Mouse (Mus musculus) midbrain, postnatal 0 days (tissue): ENCODE measurements around the gene Nrxn2. TPM values are rescaled to one million over a fixed set of nuclear protein-coding genes. Genes with fewer than 3 reads are reported as not detected.

ENCODE experiments used
- ATAC-seq: fragments of 200-750 bp; cut with Nextera tagmentation; 2 replicates; pipeline ENCODE4 v1.8.0; 2017; ENCODE audit warnings: moderate number of reproducible peaks, mild to moderate bottlenecking, moderate TSS enrichment, moderate library complexity; ENCODE audit not compliant: low FRiP score
- DNase-seq: peaks from one replicate; pipeline ENCODE4 v3.0.0-alpha.2; 2015; ENCODE audit warnings: low spot score
- H3K27ac ChIP-seq: fragments of 300-500 bp; sonication (generic); 2 replicates; pipeline ENCODE4 v1.5.1; 2014; ENCODE audit warnings: low read depth, mild to moderate bottlenecking, low read length, mixed read lengths
- H3K27me3 ChIP-seq: fragments of 300-500 bp; sonication (generic); 2 replicates; pipeline ENCODE4 v1.6.1; 2014; ENCODE audit warnings: low read length, control low read depth, mixed read lengths; ENCODE audit not compliant: insufficient read depth
- H3K36me3 ChIP-seq: fragments of 300-500 bp; sonication (generic); 2 replicates; pipeline ENCODE4 v1.6.1; 2014; ENCODE audit warnings: low read length, control low read depth, mixed read lengths; ENCODE audit not compliant: insufficient read depth
- H3K4me1 ChIP-seq: fragments of 300-500 bp; sonication (generic); 2 replicates; pipeline ENCODE4 v1.6.1; 2014; ENCODE audit warnings: mild to moderate bottlenecking, control low read depth, antibody characterized with exemption, low read length, mixed read lengths; ENCODE audit not compliant: insufficient read depth
- H3K4me2 ChIP-seq: fragments of 300-500 bp; sonication (generic); 2 replicates; pipeline ENCODE4 v1.6.1; 2014; ENCODE audit warnings: low read depth, mild to moderate bottlenecking, low read length, mixed read lengths; ENCODE audit not compliant: poor library complexity, severe bottlenecking
- H3K4me3 ChIP-seq: fragments of 300-500 bp; sonication (generic); 2 replicates; pipeline ENCODE4 v1.5.1; 2014; ENCODE audit warnings: low read depth, mild to moderate bottlenecking, low read length, moderate library complexity
- H3K9ac ChIP-seq: fragments of 300-500 bp; sonication (generic); replicated peaks from 2 replicates; pipeline ENCODE4 v1.6.1; 2014; ENCODE audit warnings: mild to moderate bottlenecking, low read length, moderate library complexity, mixed read lengths; ENCODE audit not compliant: poor library complexity, severe bottlenecking
- H3K9me3 ChIP-seq: fragments of 300-500 bp; sonication (generic); 2 replicates; pipeline ENCODE4 v1.6.1; 2016; ENCODE audit warnings: low read length, control low read depth
- CTCF ChIP-seq: IDR thresholded peaks from 2 replicates; pipeline ENCODE4 v1.5.1; 2016; ENCODE audit warnings: antibody characterized with exemption, mild to moderate bottlenecking
- WGBS: fragments of 180-500 bp; shearing (Covaris S2); extraction: QIAGEN DNeasy Blood & Tissue Kit; methylation state at CpG from one replicate; pipeline ENCODE4 v1.1.7; 2014; 5-methylcytosine and 5-hydroxymethylcytosine counted together
- polyA plus RNA-seq: library from polyadenylated mRNA; unstranded; fragments of >200 nt; fragmentation: Nextera tagmentation; extraction: Ambion mirVana; gene quantifications from 2 replicates; pipeline ENCODE4 v1.2.1, GENCODE M21; 2015
- total RNA-seq: library from RNA; depleted of rRNA; stranded (reverse); fragments of >200 nt; gene quantifications from 2 replicates; pipeline ENCODE4 v1.2.3, GENCODE M21; 2014

Nrxn2 gene
- total and polyA plus RNA-seq, 2 experiments from 2014 or later: 75.7 to 382 TPM

- Histone ChIP-seq H3K9ac (peak overlapping the region; percentile 46; the same call in 1 of the 2 replicates), H3K4me2 (peak overlapping the region; percentile 18; the same call in 1 of the 2 replicates)
- WGBS: 46% methylated on average over 8 of the region's 8 CpGs
These were observed 34.8 kb downstream of the Nrxn2 start for GRCm38 (mm10) chr19:6453349-6453748.

GRCm38 (mm10) chr19:6454041-6454720, 35.6 kb downstream of the Nrxn2 start:
- Histone ChIP-seq H3K4me2 (no peak overlapping the region), H3K27ac (peak overlapping the region; percentile 83), H3K36me3 (peaks cover 32% of the 10 kb centered on the region), H3K4me1 (peaks cover 23% of the 10 kb centered on the region), H3K9me3 (no peaks in the 10 kb centered on the region), H3K27me3 (no peaks in the 10 kb centered on the region), H3K4me3 (no peak overlapping the region), H3K9ac (no peak overlapping the region)
- ATAC-seq: no peak
- DNase-seq: no peak
- TF ChIP-seq CTCF: no peak
- WGBS: 67% methylated on average over 10 of the region's 10 CpGs

More at GRCm38 (mm10) chr19:6453349-6453748, 34.8 kb downstream of the Nrxn2 start:
- ATAC-seq (peak; percentile 29), DNase-seq (peak; percentile 79)
- Histone ChIP-seq H3K27me3 (no peaks in the 10 kb centered on the region), H3K36me3 (peaks cover 23% of the 10 kb centered on the region), H3K27ac (peak overlapping the region; percentile 83), H3K9me3 (no peaks in the 10 kb centered on the region), H3K4me1 (peaks cover 23% of the 10 kb centered on the region), H3K4me3 (no peak overlapping the region)
- no peak for TF ChIP-seq CTCF

DNA sequence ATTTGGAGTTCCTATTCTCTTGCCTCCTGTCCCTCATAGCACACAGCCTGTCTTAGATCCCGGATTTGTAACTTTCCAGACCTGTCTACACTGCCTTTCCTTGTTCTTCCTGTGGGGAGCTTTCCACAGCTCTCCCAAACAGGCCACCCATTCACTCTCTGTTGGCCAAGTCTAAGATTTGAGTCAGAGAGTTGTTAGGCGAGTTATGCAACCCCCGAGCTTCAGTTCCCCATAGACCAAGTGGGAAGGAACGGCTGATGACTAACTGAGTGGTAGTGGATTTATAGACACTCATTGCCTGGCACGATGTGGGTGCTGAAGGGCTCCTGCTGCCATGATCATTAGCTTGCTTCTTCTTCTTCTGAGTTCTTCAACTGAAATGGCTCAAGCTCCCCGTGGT, 41.0 kb downstream of the Nrxn2 start:
- Histone ChIP-seq H3K27ac (no peak overlapping the region), H3K27me3 (no peaks in the 10 kb centered on the region), H3K4me1 (peaks cover 5% of the 10 kb centered on the region; the same call in 1 of the 2 replicates), H3K9me3 (no peaks in the 10 kb centered on the region), H3K4me2 (no peak overlapping the region), H3K4me3 (no peak overlapping the region), H3K36me3 (peaks cover 44% of the 10 kb centered on the region), H3K9ac (no peak overlapping the region)
- WGBS: 89% methylated on average over 6 of the region's 6 CpGs
- DNase-seq: no peak
- ATAC-seq: no peak
- TF ChIP-seq CTCF: no peak

GRCm38 (mm10) chr19:6462841-6463240, 44.3 kb downstream of the Nrxn2 start:
- Histone ChIP-seq H3K36me3 (peaks cover 30% of the 10 kb centered on the region), H3K4me2 (no peak overlapping the region), H3K4me1 (peaks cover 5% of the 10 kb centered on the region; the same call in 1 of the 2 replicates), H3K27ac (0 out of 2 replicates have a peak overlapping the region, but pooled peaks have one; percentile 18), H3K9ac (no peak overlapping the region), H3K9me3 (no peaks in the 10 kb centered on the region), H3K4me3 (no peak overlapping the region), H3K27me3 (no peaks in the 10 kb centered on the region)
- ATAC-seq: no peak
- no peak for TF ChIP-seq CTCF
- 44% methylated on average over 6 of the region's 6 CpGs for WGBS
- DNase-seq: peak; percentile 30

DNA sequence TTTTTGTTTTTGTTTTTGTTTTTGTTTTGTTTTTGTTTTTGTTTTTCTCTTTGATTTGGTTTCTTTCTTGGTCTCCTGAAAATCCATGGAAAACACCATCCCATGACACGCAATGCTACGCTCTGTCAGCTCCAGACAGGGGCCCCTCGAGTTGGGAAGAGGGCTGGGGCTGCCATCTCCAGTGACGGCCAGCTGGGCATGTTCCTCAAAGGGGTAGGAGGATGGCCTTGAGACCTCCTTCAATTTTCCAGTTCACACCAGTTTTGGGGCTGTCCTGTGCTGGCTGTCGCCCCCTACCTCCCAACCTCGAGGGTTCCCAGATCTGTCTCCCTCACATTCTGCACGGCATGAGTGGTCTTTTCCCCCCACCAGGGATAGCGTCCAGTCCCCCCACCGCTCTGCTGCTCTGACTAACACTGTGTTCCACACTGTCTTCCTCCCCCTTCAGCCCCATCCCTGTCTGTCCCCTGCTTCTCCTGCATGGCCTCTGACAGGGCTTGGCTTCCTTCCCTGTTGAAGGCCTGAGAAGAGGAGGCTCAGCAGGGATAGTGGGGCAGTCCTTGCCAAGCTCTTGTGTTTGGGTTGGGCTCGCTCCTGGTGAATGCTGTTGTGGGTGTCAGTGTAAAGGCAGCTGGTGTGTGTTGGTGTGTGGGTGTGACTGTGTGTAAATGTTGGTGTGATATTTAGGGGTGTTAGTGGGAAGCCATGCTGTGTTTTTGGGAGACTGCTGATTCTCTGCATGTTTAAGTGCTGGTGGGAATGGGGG, 46.0 kb downstream of the Nrxn2 start:
- peak overlapping the region; percentile 63 for H3K27ac ChIP-seq
- TF ChIP-seq CTCF: peak; percentile 29; the same call in 1 of the 2 replicates
- no peak overlapping the region for H3K9ac ChIP-seq
- WGBS: 35% methylated on average over 10 of the region's 10 CpGs
- H3K27me3 ChIP-seq: no peaks in the 10 kb centered on the region
- no peak overlapping the region for H3K4me3 ChIP-seq
- H3K4me1 ChIP-seq: peaks cover 5% of the 10 kb centered on the region; the same call in 1 of the 2 replicates
- DNase-seq (peak; percentile 69), ATAC-seq (peak; percentile 62)
- H3K9me3 ChIP-seq: no peaks in the 10 kb centered on the region
- no peak overlapping the region for H3K4me2 ChIP-seq
- H3K36me3 ChIP-seq: peaks cover 14% of the 10 kb centered on the region

- Histone ChIP-seq H3K27me3 (no peaks in the 10 kb centered on the region), H3K9ac (no peak overlapping the region), H3K36me3 (peaks cover 13% of the 10 kb centered on the region), H3K4me3 (no peak overlapping the region), H3K27ac (peak overlapping the region; percentile 63), H3K9me3 (no peaks in the 10 kb centered on the region), H3K4me2 (no peak overlapping the region), H3K4me1 (peaks cover 5% of the 10 kb centered on the region; the same call in 1 of the 2 replicates)
- DNase-seq (peak; percentile 59), ATAC-seq (peak; percentile 64)
- TF ChIP-seq CTCF: no peak
- 23% methylated on average over 5 of the region's 5 CpGs for WGBS
These were observed 46.6 kb downstream of the Nrxn2 start for GRCm38 (mm10) chr19:6465090-6465489.
